Mouse (Mus musculus): ENCODE measurements around the gene Daxx.

The Daxx gene

DNA sequence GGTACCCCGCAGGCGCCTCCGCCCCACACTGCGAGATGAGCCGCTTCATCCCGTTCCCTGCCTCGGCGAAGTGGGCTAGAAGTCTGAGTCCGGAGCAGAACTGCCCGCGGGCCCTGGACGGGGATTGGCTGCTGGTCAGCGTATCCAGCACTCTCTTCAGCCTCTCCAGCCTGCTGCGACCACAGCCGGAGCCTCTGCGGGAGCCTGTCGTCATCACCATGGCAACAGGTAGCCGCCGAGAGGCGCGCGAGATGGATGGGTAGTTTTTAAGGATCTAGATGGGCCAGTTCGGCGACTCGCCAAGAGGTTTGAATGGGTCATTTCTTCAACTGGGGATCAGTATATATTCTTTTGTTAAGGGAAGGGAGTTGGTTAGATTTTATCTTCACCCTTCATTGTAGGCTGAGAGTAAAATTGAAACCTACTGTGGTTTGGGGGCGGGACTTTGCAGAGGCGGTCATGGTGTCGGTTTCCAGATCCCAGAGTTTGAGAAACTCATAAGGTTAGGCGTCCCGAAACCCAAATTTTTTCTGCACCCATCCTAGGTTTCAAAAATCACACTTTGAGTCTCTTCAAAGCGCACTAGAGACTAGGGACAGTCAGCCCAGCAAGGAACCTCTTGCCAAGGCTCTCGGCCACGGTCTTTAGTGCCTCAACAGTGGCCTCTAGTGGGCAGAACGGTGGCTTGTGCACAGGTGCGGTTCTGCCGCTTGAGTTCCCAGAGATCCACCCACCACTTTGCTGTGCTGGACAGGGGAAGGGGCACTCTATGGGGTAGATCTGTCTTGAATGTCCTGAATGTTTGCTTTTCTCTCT, 11.3 kb downstream of the Daxx start:
- peak; percentile 86 to 91 for DNase-seq (ENCODE audit: low spot score in 2 of 2)

DNA sequence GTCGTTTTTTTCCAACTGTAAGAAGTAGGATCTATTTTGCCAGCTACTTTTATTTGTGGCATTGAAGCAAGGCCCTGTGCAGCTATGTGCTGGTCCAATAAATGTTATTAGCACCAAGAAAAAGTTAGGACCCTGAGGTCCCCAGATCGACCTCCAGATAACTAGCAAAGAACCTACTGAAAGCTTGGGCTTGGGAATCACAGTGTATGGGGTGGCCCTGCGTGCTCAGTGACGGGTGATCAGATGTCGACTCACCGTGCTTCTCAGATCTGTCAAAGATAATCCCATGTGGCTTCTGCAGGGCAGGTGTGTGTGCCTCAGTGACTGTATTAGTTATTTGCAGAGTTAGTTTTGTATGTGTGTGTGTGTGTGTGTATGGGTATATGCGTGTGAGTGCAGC, 12.1 kb downstream of the Daxx start:
- DNase-seq (ENCODE audit: low spot score in 2 of 2): no peak

DNA sequence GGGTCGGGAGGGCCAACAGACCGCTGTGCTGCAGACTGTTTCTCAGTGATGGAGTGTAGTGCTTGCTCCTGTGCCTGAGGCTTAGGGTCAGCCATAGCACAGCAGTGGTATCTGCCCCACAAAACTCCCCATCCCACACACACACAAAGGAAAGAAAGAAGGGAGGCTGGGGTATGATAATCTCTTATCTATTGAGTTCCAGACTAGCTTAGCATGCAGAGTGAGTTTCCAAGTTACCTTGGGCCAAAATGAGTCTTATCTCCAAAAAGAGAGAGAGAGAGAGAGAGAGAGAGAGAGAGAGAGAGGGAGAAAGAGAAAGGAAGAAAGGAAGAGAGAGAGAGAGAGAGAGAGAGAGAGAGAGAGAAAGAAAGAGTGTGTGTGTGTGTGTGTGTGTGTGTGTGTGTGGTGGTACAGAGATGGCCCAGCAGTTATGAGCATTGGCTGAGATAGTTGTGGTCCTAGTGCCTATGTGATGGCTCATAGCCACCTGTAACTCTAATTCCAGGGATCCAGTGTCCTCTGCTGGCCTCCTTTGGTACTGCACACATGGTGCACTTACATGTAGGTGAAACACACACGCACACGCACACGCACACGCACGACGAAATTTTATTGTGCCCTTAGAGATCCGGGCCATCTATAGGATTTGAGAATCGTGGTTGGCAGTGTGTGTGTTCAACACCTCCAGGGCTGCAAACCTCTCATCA, 15.5 kb downstream of the Daxx start:
- no peak for DNase-seq (ENCODE audit: low spot score in 2 of 2)

DNA sequence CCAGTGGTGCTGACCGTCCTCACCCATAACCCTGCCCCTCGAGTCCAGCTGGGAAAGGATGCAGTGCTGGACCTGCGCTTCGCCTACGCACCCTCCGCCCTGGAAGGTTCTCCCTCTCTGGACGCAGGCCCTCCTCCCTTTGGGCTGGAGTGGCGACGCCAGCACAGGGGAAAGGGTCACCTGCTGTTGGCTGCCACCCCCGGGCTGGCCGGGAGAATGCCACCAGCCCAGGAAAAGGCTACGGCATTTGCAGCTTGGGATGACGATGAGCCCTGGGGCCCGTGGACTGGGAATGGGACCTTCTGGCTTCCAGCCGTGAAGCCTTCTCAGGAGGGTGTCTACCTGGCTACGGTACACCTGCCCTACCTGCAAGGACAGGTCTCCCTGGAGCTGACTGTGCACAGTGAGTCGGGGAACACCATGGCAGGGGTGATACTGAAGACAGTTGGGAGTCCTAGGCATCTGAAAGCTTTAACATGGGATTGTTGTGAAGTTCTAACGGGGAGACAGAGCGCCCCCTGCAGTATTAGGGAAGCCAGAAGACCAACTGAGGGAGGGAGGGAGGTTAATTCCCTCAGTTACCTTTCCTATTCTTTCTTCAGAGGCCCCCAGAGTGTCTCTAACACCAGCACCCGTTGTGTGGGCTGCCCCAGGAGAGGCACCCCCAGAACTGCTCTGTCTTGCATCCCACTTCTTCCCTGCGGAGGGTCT, 16.3 kb downstream of the Daxx start:
- no peak for DNase-seq (ENCODE audit: low spot score in 2 of 2)

DNA sequence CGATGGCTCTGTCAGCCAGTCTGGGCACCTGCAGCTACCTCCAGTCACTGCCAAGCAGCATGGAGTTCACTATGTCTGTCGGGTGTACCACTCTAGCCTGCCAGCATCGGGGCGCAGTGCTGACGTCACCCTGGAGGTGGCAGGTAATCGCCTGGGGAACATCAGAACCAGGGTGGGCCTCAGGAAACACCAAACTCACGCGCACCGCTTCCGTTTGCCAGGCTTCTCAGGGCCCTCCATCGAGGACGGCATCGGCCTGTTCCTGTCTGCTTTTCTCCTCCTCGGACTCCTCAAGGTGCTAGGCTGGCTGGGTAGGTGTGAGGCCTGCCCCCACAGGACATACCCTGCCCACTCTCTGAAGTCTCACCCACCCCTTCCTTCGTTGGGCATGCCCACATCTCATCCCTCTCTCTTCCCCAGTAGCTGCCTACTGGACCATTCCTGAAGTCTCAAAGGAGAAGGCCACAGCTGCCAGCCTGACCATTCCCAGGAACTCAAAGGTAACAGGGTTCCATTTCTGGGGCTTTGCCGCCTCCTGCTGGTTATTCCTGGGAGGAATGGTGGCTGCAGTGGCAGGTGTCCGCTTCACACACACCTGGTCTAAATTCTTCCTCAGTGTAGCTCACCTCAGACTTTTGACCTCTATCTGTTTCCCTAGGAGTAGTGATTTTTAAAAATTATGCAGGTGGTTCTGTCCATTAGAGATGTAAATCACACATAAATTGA, 17.2 kb downstream of the Daxx start:
- no peak for DNase-seq (ENCODE audit: low spot score in 2 of 2)

DNA sequence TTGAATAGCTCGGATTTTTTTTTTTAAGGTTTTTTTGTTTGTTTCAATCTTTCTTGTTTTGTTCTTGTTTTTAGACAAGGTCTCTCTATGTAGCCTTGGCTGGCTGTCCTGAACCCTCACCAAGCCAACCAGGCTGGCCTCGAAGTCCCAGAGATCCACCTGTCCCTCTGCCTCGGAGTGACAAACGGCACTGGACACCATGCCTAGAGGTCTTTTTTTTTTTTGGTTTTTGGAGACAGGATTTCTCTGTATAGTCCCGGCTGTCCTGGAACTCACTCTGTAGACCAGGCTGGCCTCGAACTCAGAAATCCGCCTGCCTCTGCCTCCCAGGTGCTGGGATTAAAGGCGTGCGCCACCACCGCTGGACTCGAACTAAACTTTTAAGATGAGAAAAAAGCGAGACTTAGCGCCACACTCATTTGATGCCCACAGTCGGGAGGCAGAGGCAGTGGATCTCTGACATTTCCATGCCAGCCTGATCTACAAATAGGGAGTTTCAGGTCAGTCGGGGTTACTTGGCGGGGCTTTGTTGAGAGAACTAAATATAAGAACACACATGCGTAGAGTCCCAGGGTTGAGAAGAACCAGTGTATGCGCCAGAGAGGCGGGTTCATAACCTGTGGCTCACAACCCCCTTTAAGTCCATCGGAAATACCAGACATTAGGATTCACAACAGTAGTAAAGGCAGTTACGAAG, 19.2 kb downstream of the Daxx start:
- no peak for DNase-seq (ENCODE audit: low spot score in 2 of 2)

DNA sequence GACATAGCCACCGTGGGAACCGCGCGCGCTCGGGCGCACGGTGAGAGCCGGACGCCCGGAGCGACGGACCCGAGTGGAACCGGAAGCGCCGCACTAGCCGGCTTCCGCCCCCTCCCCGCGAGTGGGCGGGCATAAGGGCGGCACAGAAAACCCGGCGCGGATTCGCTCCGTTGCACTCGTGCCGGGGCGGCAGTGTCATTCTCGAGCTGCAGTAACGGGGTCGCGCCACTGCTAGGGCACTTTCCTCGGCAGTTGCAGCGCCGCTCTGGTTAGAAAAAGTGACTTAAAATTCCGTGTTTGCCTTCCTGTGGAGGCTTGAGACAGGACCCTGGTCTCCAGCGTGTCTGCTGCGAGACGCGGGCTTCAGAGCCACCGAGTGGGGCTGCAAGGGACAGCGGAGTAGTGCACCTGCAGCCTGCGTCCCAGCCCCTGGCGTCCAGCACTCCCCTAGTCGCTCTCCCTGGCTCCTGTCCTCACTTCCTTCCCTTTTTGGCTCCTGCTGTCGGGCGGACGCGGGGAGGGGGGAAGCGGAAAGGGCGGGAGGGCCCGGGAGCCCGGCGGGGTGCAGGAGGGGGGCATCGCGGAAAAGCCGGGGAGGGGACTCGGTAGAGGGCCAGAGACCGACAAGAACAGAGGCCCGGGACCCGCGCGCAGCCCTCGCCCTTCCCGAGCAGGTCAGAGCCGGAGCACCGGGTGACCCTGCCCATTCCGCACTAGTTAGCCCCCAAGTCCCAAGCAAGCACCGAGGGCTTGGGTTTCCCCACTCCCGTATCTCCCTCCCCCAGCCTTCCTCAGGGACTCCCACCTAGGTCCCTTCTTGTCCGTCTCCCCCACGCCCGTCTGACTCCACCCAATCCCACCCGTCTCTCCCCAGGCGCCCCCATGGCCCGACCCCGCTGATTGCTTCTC, 20.4 kb downstream of the Daxx start, which contains the start of gene Rgl2:
Gene Rgl2, plus strand, starts transcription at position 173 of the 909 bp plus-strand sequence.
- peak; percentile 92 for DNase-seq (ENCODE audit: low spot score in 2 of 2)

DNA sequence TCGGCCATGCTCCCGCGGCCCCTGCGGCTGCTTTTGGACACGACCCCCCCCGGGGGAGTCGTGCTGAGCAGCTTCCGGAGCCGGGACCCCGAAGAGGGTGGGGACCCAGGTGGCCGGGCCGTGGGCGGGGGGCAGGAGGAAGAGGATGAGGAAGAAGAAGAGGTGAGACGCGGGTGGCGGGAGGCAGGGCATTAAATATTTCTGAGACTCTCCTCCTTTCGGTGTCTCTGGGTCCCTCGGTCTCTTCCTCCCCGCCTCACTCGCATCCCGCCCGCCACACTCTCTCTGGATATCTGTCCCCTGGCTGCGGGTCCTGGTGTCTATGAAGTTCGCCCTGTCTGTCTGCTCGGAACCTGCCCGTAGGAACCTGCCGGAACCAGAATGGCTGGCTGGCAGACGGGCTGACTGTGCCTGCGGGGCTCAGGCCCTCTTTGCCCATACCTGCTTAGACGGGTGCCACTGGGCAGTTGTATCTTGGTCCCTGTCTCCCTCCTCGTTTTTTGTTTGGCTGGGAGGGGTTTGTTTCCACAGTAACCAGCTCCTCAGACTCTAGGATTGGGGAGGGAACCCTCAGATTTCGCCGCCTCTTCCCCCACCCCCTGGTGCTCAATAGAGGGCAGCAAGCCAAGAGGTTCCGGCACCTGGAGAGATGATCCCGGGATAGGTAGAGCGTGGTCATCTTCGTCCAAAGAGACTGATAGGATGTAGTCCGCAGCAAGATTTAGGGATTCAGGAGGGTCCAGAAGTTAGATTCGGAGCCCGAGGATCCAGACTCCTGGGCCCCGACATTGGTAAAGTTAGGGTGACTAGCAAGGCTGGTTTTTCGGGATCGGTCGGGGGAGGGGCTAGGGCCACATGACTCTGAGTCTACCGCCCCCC, 21.3 kb downstream of the Daxx start:
- DNase-seq (ENCODE audit: low spot score in 2 of 2): peak; percentile 70 to 78

DNA sequence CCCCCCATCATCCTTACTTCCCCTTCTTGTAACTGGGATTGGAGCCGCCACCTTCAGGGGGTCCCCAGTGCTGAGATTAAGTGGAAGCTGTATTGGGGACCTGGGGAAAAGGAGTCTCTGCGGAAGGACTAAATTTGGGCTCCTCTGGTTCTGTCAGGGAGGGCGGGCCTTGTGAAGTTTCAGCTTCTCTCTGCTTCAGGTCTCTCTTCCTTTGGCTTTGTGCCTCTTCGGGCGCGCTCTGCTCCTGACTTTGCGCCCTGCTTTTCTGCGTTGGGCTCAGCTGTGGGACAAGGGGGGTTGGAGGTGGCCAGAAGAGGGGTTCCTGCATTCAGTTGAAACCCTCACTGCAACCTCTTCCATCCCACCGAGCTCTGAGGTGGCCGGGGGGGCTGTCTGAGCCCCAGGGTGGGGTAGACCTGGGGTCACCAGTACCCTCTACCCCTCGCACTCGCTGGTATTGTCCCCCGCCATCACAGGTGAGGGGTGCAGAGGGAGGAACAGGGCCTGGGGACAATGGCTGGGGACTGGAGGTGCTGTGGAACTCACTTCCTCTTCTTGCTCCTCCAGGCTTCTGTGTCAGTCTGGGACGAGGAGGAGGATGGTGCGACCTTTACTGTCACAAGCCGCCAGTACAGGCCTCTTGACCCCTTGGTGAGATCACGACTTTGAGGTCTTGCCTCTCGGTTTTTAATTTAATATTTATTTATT, 22.1 kb downstream of the Daxx start:
- no peak for DNase-seq (ENCODE audit: low spot score in 2 of 2)

DNA sequence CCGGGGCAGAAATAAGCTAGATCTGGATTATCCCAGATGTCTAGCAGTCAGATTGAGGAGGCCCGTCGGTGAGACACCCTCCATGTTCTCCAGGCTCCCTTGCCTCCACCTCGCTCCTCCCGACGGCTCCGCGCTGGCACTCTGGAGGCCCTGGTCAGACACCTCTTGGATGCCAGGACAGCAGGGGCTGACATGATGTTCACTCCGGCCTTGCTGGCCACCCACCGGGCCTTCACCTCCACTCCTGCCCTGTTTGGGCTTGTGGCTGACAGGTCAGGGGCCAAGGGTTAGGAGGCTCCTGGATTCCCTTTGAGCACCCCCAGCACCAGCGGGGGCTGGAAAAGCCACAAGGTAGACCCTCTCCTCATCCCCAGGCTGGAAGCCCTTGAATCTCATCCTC, 22.7 kb downstream of the Daxx start:
- DNase-seq (ENCODE audit: low spot score in 2 of 2): no peak

DNA sequence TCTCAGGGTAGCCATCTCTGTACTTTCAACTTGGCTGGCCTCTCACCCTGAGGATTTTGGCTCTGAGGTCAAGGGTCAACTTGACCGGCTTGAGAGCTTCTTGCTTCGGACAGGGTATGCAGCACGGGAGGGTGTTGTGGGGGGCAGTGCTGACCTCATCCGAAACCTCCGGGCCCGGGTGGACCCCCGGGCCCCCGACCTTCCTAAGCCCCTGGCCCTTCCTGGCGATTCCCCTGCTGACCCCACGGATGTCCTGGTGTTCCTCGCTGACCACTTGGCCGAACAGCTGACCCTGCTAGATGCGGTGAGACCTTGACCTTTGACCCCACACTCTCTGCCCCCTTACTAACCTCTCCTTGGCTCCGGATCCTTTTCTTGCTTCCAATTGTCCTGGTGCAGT, 23.2 kb downstream of the Daxx start:
- DNase-seq (ENCODE audit: low spot score in 2 of 2): no peak

DNA sequence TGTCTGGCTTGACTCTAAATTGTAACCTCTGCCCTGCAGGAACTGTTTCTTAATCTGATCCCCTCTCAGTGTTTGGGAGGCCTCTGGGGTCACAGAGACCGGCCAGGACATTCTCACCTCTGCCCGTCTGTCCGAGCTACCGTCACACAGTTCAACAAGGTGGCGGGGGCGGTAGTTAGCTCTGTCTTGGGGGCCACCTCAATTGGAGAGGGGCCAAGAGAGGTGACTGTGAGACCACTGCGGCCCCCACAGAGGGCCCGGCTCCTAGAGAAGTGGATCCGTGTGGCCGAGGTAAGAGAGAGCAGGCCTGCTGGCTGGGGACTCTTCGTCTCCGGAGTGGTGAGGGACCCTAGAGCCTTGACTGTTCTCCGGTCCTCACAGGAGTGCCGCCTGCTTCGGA, 23.8 kb downstream of the Daxx start:
- DNase-seq (ENCODE audit: low spot score in 2 of 2): no peak

DNA sequence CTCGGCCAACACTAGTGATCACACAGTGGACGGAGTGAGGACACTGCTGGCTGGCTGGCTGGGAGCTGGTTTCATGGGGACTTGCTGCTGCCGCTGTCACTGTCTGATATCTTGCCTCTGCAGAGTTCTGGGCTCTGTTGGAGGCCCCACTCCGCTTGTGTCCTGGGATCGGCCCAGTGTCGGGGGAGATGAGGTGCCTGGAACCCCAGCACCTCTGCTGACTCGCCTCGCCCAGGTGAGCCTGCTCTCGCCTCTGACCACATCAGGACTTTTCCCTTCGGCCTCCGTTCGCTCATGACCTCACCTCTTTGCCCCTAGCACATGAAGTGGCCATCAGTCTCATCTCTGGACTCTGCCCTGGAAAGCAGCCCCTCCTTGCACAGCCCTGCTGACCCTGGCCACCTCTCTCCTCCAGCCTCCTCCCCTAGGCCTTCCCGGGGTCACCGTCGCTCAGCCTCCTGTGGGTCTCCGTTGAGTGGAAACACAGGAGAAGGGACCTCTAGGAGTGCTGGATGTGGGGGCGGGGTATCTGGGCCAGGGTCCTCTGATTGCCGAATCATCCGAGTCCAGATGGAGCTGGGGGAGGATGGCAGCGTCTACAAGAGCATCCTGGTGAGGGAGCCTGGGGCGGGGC, 26.3 kb downstream of the Daxx start:
- DNase-seq (ENCODE audit: low spot score in 2 of 2): no peak

DNA sequence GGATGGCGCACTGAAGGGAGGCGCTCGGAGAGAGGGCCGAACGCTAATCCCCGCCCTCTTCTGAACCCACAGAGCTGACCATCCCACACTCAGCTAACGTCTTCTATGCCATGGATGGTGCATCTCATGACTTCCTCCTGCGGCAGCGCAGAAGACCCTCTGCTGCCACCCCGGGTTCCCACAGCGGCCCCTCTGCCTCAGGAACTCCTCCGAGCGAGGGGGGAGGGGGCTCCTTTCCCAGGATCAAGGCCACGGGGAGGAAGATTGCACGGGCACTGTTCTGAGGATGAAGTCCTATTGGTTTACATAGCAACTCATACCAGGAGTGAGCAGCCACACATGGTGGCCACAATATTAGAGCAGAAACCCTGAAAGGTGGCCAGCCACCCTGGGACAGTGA, 27.8 kb downstream of the Daxx start:
- no peak for DNase-seq (ENCODE audit: low spot score in 2 of 2)

DNA sequence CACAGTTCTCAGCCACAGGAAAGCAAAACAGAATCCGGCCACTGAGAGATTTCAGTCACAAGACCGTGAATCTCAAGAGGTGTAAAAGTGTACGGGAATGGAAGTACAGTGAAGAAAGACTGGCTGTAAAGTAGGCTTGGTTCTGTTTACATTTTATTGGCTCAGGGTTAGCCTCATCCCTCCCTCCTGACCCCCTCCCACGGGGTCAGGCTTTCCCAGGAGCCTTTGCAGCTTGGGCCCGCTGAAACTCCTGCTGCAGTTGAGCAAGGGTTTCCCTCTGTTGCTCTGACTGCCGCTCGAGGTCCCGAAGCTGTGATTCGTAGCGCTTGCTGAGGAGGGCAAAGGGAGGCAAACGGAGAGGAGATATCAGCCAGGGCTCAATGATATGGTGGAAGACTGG, 29.6 kb downstream of the Daxx start:
- DNase-seq (ENCODE audit: low spot score in 2 of 2): no peak

DNA sequence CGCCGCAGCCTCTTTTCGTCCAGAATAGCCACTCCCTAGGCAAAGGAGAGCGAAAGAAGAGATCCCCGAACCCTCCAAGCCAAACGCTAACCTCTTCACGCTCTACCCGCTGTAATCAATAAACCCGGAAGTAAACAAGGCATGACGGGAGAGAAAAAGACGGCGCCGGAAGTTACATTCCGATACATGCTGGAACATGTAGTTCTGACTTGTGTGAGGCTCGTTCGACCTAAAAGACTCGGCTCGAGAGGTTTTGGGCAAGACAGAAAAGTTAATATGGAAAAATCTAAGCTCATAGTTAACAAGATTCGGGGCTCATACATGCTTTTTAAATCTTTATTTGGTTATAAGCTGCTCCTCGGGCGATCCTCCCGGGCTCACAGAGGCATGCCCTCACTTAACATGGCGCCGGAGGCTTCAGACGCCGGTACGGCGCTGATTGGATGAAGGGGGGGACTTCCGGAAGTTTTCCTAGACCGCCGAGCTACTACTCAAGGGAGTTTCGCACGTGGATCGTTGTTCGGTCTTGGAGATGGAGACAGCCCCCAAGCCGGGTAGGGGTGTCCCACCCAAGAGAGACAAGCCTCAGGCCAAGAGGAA, 31.1 kb downstream of the Daxx start, which contains the start of the genes Pfdn6 and Wdr46:
Gene Pfdn6, minus strand, starts transcription at position 138 of the 600 bp plus-strand sequence.
Gene Wdr46, plus strand, starts transcription at position 455 of the 600 bp plus-strand sequence.
- peak; percentile 89 to 93 for DNase-seq (ENCODE audit: low spot score in 2 of 2)

DNA sequence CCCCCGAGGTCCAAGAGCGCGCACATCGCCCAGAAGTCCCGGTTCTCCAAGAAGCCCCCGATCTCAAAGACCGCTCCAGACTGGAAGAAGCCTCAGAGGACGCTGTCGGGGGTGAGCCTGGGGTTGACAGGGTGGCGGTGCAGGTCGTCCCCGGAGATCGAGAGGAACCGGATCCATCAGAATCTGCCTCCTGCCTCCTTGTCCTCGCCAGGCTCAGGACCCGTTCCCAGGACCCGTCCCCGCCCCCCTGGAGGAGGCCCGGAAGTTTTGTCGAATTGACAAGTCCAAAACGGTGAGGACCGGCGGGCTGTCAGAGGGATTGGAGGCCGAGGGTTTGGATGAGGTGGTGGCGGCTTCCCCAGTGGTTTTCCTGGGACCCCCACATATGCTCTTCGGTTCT, 31.8 kb downstream of the Daxx start:
- no peak for DNase-seq (ENCODE audit: low spot score in 2 of 2)

DNA sequence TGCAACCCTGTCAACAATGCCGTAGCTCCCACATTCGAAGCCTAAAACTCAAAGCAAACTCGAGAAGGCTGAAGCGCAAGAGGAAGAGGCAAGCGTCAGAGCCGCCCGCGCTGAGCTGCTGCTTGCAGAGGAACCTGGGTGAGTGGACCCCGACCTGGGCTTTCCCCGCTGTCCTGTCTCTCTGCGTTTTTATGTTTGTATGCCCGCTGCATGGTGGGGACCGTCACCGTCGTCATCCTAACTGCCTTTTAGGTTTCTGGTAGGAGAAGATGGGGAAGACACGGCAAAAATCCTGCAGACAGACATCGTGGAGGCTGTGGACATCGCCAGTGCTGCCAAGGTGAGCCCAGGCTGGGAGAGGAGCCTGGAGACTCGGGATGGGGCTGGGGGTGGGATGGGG, 32.2 kb downstream of the Daxx start:
- no peak for DNase-seq (ENCODE audit: low spot score in 2 of 2)

Data from right cerebral cortex, adult 2 months (tissue).